Mouse (Mus musculus): ENCODE measurements around the gene St3gal2. TPM values are rescaled to one million over a fixed set of nuclear protein-coding genes. Genes with fewer than 3 reads are reported as not detected.
"Not testable (repeated sequence)": the region's sequence is repeated elsewhere in the genome, so short reads cannot be mapped to it uniquely, and the experiment has no call there.

St3gal2 gene
- polyA plus RNA-seq, 1 experiment from 2014 or later, result 10.1 TPM

DNA sequence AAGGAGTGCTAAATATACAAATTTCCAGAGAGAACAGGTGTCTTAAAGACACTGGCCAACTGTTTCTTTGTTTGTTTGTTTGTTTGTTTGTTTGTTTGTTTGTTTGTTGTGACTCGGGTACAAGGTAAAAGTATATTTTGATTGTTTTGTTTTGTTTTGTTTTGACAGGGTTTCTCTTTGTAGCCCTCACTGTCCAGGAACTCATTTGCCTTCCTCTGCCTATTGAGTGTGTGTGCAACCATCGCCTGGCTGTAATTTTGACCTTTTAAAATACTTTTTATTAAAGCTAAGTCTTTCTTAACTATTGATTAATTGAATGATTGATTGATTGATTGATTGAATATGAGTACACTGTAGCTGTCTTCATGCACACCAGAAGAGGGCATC lies 17.1 kb upstream of the St3gal2 start:
- H3K9ac ChIP-seq (replicated peaks), result no peak overlapping the region
- H3K4me3 ChIP-seq (ENCODE audit: low read depth, low read length), result peak overlapping the region; percentile 82
- H3K4me1 ChIP-seq (ENCODE audit: insufficient read depth), result peaks cover 9% of the 10 kb centered on the region; the same call in 1 of the 2 replicates
- H3K36me3 ChIP-seq (replicated peaks; ENCODE audit: insufficient read depth, low read length), result 0 out of 2 replicates have a peak, but pooled peaks cover 5% of the 10 kb centered on the region
- DNase-seq, result no peak
- TF ChIP-seq CTCF (IDR thresholded peaks at IDR 0.05; ENCODE audit: low read depth), result no peak
- no peak for TF ChIP-seq EP300 (IDR thresholded peaks at IDR 0.05; ENCODE audit: low read depth)
- WGBS (ENCODE audit: insufficient replicate concordance), result 52% methylated on average over 2 of the region's 2 CpGs
- H3K27me3 ChIP-seq (ENCODE audit: insufficient read depth, low read length), result no peaks in the 10 kb centered on the region
- peak overlapping the region; percentile 89 for H3K4me2 ChIP-seq (ENCODE audit: low read depth, low read length)
- no peak overlapping the region for H3K27ac ChIP-seq (ENCODE audit: low read depth)
- H3K9me3 ChIP-seq (ENCODE audit: low read length), result no peaks in the 10 kb centered on the region
- ATAC-seq, result 0 out of 2 replicates have a peak, but pooled peaks have one; percentile 18

DNA sequence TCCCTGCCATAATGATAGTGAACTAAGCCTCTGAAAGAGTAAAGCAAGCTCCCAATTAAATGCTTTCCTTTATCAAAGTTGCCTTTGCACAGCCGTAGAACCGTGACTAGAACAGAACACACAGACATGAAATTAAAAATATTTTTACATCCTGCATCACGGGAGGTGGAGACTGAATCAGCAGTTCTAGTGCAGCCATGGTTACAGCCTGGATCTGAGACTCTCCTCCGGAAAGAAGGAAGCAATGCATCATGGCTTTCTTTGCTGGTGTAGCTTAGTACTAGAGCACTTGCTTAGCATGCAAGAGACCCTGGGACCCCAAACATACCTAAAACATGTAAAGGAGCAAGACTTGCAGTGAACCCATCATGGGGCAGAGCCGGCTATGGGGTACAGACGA lies 14.3 kb upstream of the St3gal2 start:
- Histone ChIP-seq H3K4me3 (ENCODE audit: low read depth, low read length) (no peak overlapping the region), H3K27me3 (ENCODE audit: insufficient read depth, low read length) (no peaks in the 10 kb centered on the region), H3K4me1 (ENCODE audit: insufficient read depth) (peaks cover 9% of the 10 kb centered on the region; the same call in 1 of the 2 replicates), H3K9me3 (ENCODE audit: low read length) (no peaks in the 10 kb centered on the region), H3K4me2 (ENCODE audit: low read depth, low read length) (no peak overlapping the region), H3K36me3 (replicated peaks; ENCODE audit: insufficient read depth, low read length) (no peaks in the 10 kb centered on the region), H3K9ac (replicated peaks) (no peak overlapping the region), H3K27ac (ENCODE audit: low read depth) (no peak overlapping the region)
- ATAC-seq (no peak), DNase-seq (no peak)
- no peak for TF ChIP-seq EP300 (IDR thresholded peaks at IDR 0.05; ENCODE audit: low read depth)
- no peak for TF ChIP-seq CTCF (IDR thresholded peaks at IDR 0.05; ENCODE audit: low read depth)
- WGBS (ENCODE audit: insufficient replicate concordance), result 78% methylated on average over 6 of the region's 6 CpGs

DNA sequence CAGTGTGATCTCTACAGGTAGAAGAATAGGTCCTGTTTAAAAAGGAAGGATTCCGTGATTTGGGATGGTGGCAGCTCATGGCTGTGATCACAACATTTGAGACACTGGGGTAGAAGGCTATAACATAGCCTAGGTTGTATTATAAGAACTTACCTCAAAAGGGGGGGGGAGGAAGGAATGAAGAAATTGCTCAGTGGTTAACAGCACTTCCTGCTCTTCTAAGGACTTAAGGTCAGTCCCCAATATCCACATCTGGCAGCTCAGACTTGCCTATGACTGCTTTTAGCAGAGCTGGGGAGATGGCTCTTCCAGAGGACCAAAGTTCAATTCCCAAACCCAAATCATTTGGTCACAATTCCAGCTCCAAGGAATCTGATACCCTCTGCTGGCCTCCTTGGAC lies 13.0 kb upstream of the St3gal2 start:
- no peak for DNase-seq
- peaks cover 4% of the 10 kb centered on the region; the same call in 1 of the 2 replicates for H3K4me1 ChIP-seq (ENCODE audit: insufficient read depth)
- 78% methylated on average over 1 of the region's 1 CpGs for WGBS (ENCODE audit: insufficient replicate concordance)
- no peak for ATAC-seq
- H3K9me3 ChIP-seq (ENCODE audit: low read length), result no peaks in the 10 kb centered on the region
- H3K4me3 ChIP-seq (ENCODE audit: low read depth, low read length), result no peak overlapping the region
- TF ChIP-seq EP300 (IDR thresholded peaks at IDR 0.05; ENCODE audit: low read depth), result no peak
- TF ChIP-seq CTCF (IDR thresholded peaks at IDR 0.05; ENCODE audit: low read depth), result no peak
- H3K4me2 ChIP-seq (ENCODE audit: low read depth, low read length), result no peak overlapping the region
- no peak overlapping the region for H3K27ac ChIP-seq (ENCODE audit: low read depth)
- H3K9ac ChIP-seq (replicated peaks), result no peak overlapping the region
- no peaks in the 10 kb centered on the region for H3K27me3 ChIP-seq (ENCODE audit: insufficient read depth, low read length)
- no peaks in the 10 kb centered on the region for H3K36me3 ChIP-seq (replicated peaks; ENCODE audit: insufficient read depth, low read length)

DNA sequence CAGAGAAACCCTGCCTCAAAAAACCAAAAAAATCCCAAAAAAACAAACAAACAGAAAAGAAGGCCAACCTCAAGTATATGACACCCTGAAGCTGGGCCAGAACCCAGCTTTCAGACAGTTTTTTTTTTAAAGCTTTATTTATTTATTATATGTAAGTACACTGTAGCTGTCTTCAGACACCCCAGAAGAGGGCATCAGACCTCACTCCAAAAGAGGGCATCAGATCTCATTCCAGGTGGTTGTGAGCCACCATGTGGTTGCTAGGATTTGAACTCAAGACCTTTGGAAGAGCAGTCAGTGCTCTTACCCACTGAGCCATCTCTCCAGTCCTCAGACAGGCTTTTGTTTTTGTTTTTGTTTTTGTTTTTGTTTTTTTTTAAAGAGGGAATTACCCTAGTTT lies 9.9 kb upstream of the St3gal2 start:
- not testable (repeated sequence) for H3K9me3 ChIP-seq (ENCODE audit: low read length); H3K4me2 ChIP-seq (ENCODE audit: low read depth, low read length); H3K27me3 ChIP-seq (ENCODE audit: insufficient read depth, low read length); H3K36me3 ChIP-seq (replicated peaks; ENCODE audit: insufficient read depth, low read length); H3K4me3 ChIP-seq (ENCODE audit: low read depth, low read length); H3K27ac ChIP-seq (ENCODE audit: low read depth); H3K4me1 ChIP-seq (ENCODE audit: insufficient read depth); DNase-seq; H3K9ac ChIP-seq (replicated peaks); ATAC-seq
- peak; percentile 18; the same call in 1 of the 2 replicates for TF ChIP-seq CTCF (IDR thresholded peaks at IDR 0.05; ENCODE audit: low read depth)

DNA sequence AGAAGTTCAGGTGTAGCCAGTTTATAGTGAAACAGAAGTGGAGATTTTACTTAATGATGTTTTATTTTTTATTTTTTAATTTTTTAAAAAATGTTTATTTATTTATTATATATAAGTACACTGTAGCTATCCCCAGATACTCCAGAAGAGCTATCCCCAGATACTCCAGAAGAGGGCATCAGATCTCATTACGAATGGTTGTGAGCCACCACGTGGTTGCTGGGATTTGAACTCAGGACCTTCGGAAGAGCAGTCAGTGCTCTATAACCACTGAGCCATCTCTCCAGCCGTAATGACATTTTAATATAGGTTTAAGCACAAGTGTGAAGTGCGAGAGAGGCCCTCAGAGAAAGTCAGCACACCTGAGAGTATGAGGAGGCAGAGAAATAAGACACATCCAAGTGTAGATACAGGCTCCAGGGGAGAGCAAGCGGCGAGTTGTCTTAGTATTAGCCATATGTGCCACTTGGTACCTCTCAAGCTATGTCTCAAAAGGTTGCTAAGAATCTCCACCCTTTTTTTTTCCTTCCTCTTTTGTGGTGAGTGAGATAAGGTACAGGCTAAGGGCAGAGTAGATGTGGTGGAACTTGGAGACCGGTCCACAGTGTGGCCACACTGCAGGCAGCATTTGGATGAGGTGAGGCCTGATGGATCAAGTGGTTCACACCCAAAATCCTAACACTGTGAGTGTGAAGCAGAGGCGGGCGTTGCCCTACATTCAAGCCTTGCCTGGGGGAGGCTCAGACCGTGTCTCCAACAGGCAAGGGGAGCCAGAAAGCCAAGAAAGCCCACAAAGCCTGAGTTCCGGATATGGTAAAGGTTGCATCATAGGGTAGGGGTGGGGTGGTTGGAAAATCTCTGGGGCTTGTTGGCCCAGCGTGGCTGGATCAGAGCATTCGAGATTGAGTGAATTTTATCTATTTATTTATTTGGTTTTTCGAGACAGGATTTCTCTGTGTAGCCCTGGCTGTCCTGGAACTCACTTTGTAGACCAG lies 7.8 kb upstream of the St3gal2 start:
- Histone ChIP-seq H3K36me3 (replicated peaks; ENCODE audit: insufficient read depth, low read length) (no peaks in the 10 kb centered on the region), H3K4me2 (ENCODE audit: low read depth, low read length) (peak overlapping the region; percentile 10; the same call in 1 of the 2 replicates), H3K27me3 (ENCODE audit: insufficient read depth, low read length) (no peaks in the 10 kb centered on the region), H3K27ac (ENCODE audit: low read depth) (peak overlapping the region; percentile 49), H3K9me3 (ENCODE audit: low read length) (no peaks in the 10 kb centered on the region), H3K9ac (replicated peaks) (no peak overlapping the region), H3K4me1 (ENCODE audit: insufficient read depth) (0 out of 2 replicates have a peak, but pooled peaks cover 4% of the 10 kb centered on the region), H3K4me3 (ENCODE audit: low read depth, low read length) (no peak overlapping the region)
- WGBS (ENCODE audit: insufficient replicate concordance), result 53% methylated on average over 15 of the region's 15 CpGs
- peak; percentile 70 for ATAC-seq
- DNase-seq, result no peak
- TF ChIP-seq EP300 (IDR thresholded peaks at IDR 0.05; ENCODE audit: low read depth) (no peak), CTCF (IDR thresholded peaks at IDR 0.05; ENCODE audit: low read depth) (peak; percentile 41)

DNA sequence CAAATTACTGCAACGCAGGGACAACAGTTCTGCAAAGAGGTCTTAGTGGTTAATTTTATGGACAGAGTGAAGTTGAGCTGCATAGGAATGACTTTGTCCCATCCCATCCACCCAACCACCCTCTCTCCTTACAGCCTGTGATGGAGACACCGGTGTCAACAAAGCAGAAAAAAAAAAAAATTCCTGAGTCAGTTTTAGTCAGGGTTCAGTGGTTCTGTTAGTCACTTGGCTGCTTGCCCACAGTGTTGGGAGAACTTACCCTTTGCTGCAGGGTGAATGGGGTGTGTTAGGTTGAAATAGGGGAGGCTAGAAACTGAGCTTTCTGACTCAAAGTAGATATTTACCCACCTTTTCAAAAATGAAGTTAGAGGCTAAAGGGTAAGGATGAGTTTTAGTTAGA lies 2.3 kb upstream of the St3gal2 start:
- Histone ChIP-seq H3K27ac (ENCODE audit: low read depth) (no peak overlapping the region), H3K4me2 (ENCODE audit: low read depth, low read length) (no peak overlapping the region), H3K36me3 (replicated peaks; ENCODE audit: insufficient read depth, low read length) (no peaks in the 10 kb centered on the region), H3K4me1 (ENCODE audit: insufficient read depth) (peaks cover 28% of the 10 kb centered on the region), H3K9ac (replicated peaks) (no peak overlapping the region), H3K27me3 (ENCODE audit: insufficient read depth, low read length) (no peaks in the 10 kb centered on the region), H3K4me3 (ENCODE audit: low read depth, low read length) (no peak overlapping the region), H3K9me3 (ENCODE audit: low read length) (no peaks in the 10 kb centered on the region)
- TF ChIP-seq CTCF (IDR thresholded peaks at IDR 0.05; ENCODE audit: low read depth) (no peak), EP300 (IDR thresholded peaks at IDR 0.05; ENCODE audit: low read depth) (no peak)
- 39% methylated on average over 2 of the region's 2 CpGs for whole genome bisulfite sequencing (ENCODE audit: insufficient replicate concordance)
- DNase-seq (peak; percentile 57), ATAC-seq (no peak)
